Mouse (Mus musculus) midbrain, postnatal 0 days (tissue): ENCODE data around the gene Zfp706. TPM values are rescaled to one million over a fixed set of nuclear protein-coding genes. Genes with fewer than 3 reads are reported as not detected.

Experiments used
- ATAC-seq: fragments of 200-750 bp; cut with Nextera tagmentation; 2 replicates; pipeline ENCODE4 v1.8.0; 2017; ENCODE audit warnings: moderate number of reproducible peaks, mild to moderate bottlenecking, moderate TSS enrichment, moderate library complexity; ENCODE audit not compliant: low FRiP score
- DNase-seq: peaks from one replicate; pipeline ENCODE4 v3.0.0-alpha.2; 2015; ENCODE audit warnings: low spot score
- H3K27ac ChIP-seq: fragments of 300-500 bp; sonication (generic); 2 replicates; pipeline ENCODE4 v1.5.1; 2014; ENCODE audit warnings: low read depth, mild to moderate bottlenecking, low read length, mixed read lengths
- H3K27me3 ChIP-seq: fragments of 300-500 bp; sonication (generic); 2 replicates; pipeline ENCODE4 v1.6.1; 2014; ENCODE audit warnings: low read length, control low read depth, mixed read lengths; ENCODE audit not compliant: insufficient read depth
- H3K36me3 ChIP-seq: fragments of 300-500 bp; sonication (generic); 2 replicates; pipeline ENCODE4 v1.6.1; 2014; ENCODE audit warnings: low read length, control low read depth, mixed read lengths; ENCODE audit not compliant: insufficient read depth
- H3K4me1 ChIP-seq: fragments of 300-500 bp; sonication (generic); 2 replicates; pipeline ENCODE4 v1.6.1; 2014; ENCODE audit warnings: mild to moderate bottlenecking, control low read depth, antibody characterized with exemption, low read length, mixed read lengths; ENCODE audit not compliant: insufficient read depth
- H3K4me2 ChIP-seq: fragments of 300-500 bp; sonication (generic); 2 replicates; pipeline ENCODE4 v1.6.1; 2014; ENCODE audit warnings: low read depth, mild to moderate bottlenecking, low read length, mixed read lengths; ENCODE audit not compliant: poor library complexity, severe bottlenecking
- H3K4me3 ChIP-seq: fragments of 300-500 bp; sonication (generic); 2 replicates; pipeline ENCODE4 v1.5.1; 2014; ENCODE audit warnings: low read depth, mild to moderate bottlenecking, low read length, moderate library complexity
- H3K9ac ChIP-seq: fragments of 300-500 bp; sonication (generic); replicated peaks from 2 replicates; pipeline ENCODE4 v1.6.1; 2014; ENCODE audit warnings: mild to moderate bottlenecking, low read length, moderate library complexity, mixed read lengths; ENCODE audit not compliant: poor library complexity, severe bottlenecking
- H3K9me3 ChIP-seq: fragments of 300-500 bp; sonication (generic); 2 replicates; pipeline ENCODE4 v1.6.1; 2016; ENCODE audit warnings: low read length, control low read depth
- CTCF ChIP-seq: IDR thresholded peaks from 2 replicates; pipeline ENCODE4 v1.5.1; 2016; ENCODE audit warnings: antibody characterized with exemption, mild to moderate bottlenecking
- WGBS: fragments of 180-500 bp; shearing (Covaris S2); extraction: QIAGEN DNeasy Blood & Tissue Kit; methylation state at CpG from one replicate; pipeline ENCODE4 v1.1.7; 2014; 5-methylcytosine and 5-hydroxymethylcytosine counted together
- polyA plus RNA-seq: library from polyadenylated mRNA; unstranded; fragments of >200 nt; fragmentation: Nextera tagmentation; extraction: Ambion mirVana; gene quantifications from 2 replicates; pipeline ENCODE4 v1.2.1, GENCODE M21; 2015
- total RNA-seq: library from RNA; depleted of rRNA; stranded (reverse); fragments of >200 nt; gene quantifications from 2 replicates; pipeline ENCODE4 v1.2.3, GENCODE M21; 2014

The Zfp706 gene
- total and polyA plus RNA-seq, 2 experiments from 2014 or later = 56.4 to 513 TPM

- 96% methylated on average over 2 of the region's 2 CpGs for WGBS
- Histone ChIP-seq H3K4me3 (no peak overlapping the region), H3K9me3 (no peaks in the 10 kb centered on the region), H3K27me3 (no peaks in the 10 kb centered on the region), H3K27ac (no peak overlapping the region), H3K4me1 (no peaks in the 10 kb centered on the region), H3K9ac (no peak overlapping the region), H3K4me2 (no peak overlapping the region), H3K36me3 (no peaks in the 10 kb centered on the region)
- DNase-seq (no peak), ATAC-seq (no peak)
- TF ChIP-seq CTCF = no peak
Observed at GRCm38 (mm10) chr15:36950258-36950657, 57.3 kb downstream of the Zfp706 start.

GRCm38 (mm10) chr15:36948866-36949546 is 58.6 kb downstream of the Zfp706 start:
- no peak for DNase-seq
- H3K9ac ChIP-seq = no peak overlapping the region
- H3K4me2 ChIP-seq = no peak overlapping the region
- no peak for TF ChIP-seq CTCF
- H3K4me3 ChIP-seq = no peak overlapping the region
- H3K27ac ChIP-seq = no peak overlapping the region
- H3K27me3 ChIP-seq = no peaks in the 10 kb centered on the region
- ATAC-seq = no peak
- no peaks in the 10 kb centered on the region for H3K36me3 ChIP-seq
- no peaks in the 10 kb centered on the region for H3K4me1 ChIP-seq
- 87% methylated on average over 22 of the region's 22 CpGs for WGBS
- no peaks in the 10 kb centered on the region for H3K9me3 ChIP-seq
